Mouse (Mus musculus): ENCODE measurements at regions not wholly inside any gene's neighbourhood (a gene's known extent, or its start where the extent isn't known, plus 50 kb on each side); places are given as distances from the start of the nearest gene placed in this dataset.

DNA sequence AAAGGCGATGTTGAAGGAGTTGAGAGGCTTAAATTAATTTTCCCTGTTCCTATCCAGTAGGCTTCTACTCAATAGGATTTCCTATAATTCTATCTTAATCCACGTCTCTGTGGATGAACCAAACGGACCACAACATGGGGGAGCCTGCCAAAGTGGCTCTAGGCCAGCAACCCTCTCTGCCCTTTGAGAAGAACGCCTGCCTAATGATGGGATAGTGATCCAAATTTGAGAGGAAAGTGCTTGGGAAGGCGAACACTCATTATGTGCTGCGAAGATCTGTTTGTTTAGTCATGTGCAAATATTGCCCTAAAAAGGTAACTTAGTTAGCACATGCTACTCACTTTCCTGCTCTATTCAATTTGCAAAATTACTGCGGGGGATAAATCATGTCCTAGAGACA lies 702.5 kb upstream of the Adamts5 start:
- no peaks in the 10 kb centered on the region for H3K36me3 ChIP-seq (replicated peaks in 1 of 2; ENCODE audit: control insufficient read depth in 1 of 2, insufficient read depth in 1 of 2, low read length in 1 of 2)
- H3K4me3 ChIP-seq (replicated peaks in 1 of 3; ENCODE audit: low read depth in 2 of 3, low read length in 2 of 3, poor library complexity in 1 of 3): no peak overlapping the region
- in situ Hi-C loops (cut with MboI; ENCODE audit: low pct_ligation_motif_present, low pct_unique_long_range_greater_than_20kb, low sequenced_read_pairs) (no loop called here), dilution Hi-C loops (cut with MboI; ENCODE audit: extremely low pct_ligation_motif_present, extremely low pct_unique_long_range_greater_than_20kb, low sequenced_read_pairs) (no loop called here)
- H3K4me1 ChIP-seq (ENCODE audit: control insufficient read depth in 1 of 2, insufficient read depth in 2 of 2): no peaks in the 10 kb centered on the region
- H3K4me2 ChIP-seq (ENCODE audit: insufficient read depth, low read depth, poor library complexity, severe bottlenecking): no peak overlapping the region
- no peaks in the 10 kb centered on the region for H3K27me3 ChIP-seq (replicated peaks)
- no peak for TF ChIP-seq TCF12 (IDR thresholded peaks at IDR 0.05; ENCODE audit: low read depth, low read length)
- TF ChIP-seq ZC3H11A (IDR thresholded peaks at IDR 0.05; ENCODE audit: low read depth, low read length): no peak
- no peak for TF ChIP-seq RAD21 (IDR thresholded peaks at IDR 0.05; ENCODE audit: low read depth, low read length)
- no peak for TF ChIP-seq ZMIZ1 (IDR thresholded peaks at IDR 0.05; ENCODE audit: low read depth, low read length)
- TF ChIP-seq MAZ (IDR thresholded peaks at IDR 0.05; ENCODE audit: low read depth, low read length): no peak
- TF ChIP-seq EP300 (IDR thresholded peaks at IDR 0.05; ENCODE audit: low read length): no peak
- TF ChIP-seq PAX5 (IDR thresholded peaks at IDR 0.05; ENCODE audit: low read length): no peak
- TF ChIP-seq SIN3A (IDR thresholded peaks at IDR 0.05; ENCODE audit: low read length): no peak
- TF ChIP-seq ZNF384 (IDR thresholded peaks at IDR 0.05; ENCODE audit: low read depth, low read length): no peak
- TF ChIP-seq TBP (conservative IDR thresholded peaks at IDR 0.05; ENCODE audit: low read depth, low read length): no peak
- no peak for TF ChIP-seq MAFK (IDR thresholded peaks at IDR 0.05; ENCODE audit: insufficient replicate concordance, low read length)
- no peak for TF ChIP-seq POLR2A (IDR thresholded peaks at IDR 0.05; ENCODE audit: low read depth, low read length)
- no peak for TF ChIP-seq UBTF (IDR thresholded peaks at IDR 0.05; ENCODE audit: low read depth, low read length)
- no peak for TF ChIP-seq USF2 (conservative IDR thresholded peaks at IDR 0.05; ENCODE audit: low read depth, low read length)
- no peak for TF ChIP-seq CHD2 (IDR thresholded peaks at IDR 0.05; ENCODE audit: low read length)
- no peak for TF ChIP-seq ETS1 (conservative IDR thresholded peaks at IDR 0.05; ENCODE audit: low read depth, low read length)
- TF ChIP-seq POLR2AphosphoS2 (IDR thresholded peaks at IDR 0.05; ENCODE audit: low read depth, low read length): no peak
- no peak for TF ChIP-seq MAX (IDR thresholded peaks at IDR 0.05; ENCODE audit: low read length)
- TF ChIP-seq MEF2A (IDR thresholded peaks at IDR 0.05; ENCODE audit: borderline replicate concordance, low read depth, low read length): no peak
- no peaks in the 10 kb centered on the region for H3K79me2 ChIP-seq (replicated peaks; ENCODE audit: control insufficient read depth, extremely low read depth, insufficient read depth, poor library complexity, severe bottlenecking)
- H3K9me3 ChIP-seq (replicated peaks; ENCODE audit: low read length): no peaks in the 10 kb centered on the region
- H3K9ac ChIP-seq (ENCODE audit: insufficient read depth, low read depth): no peak overlapping the region
- no peak for DNase-seq (ENCODE audit: extremely low read depth)
- no peak overlapping the region for H3K27ac ChIP-seq (ENCODE audit: insufficient read depth, low read depth)

GRCm38 (mm10) chr16:86594992-86595391 lies 693.4 kb upstream of the Adamts5 start:
- dilution Hi-C loops (cut with MboI; ENCODE audit: extremely low pct_ligation_motif_present, extremely low pct_unique_long_range_greater_than_20kb, low sequenced_read_pairs) (no loop called here), in situ Hi-C loops (cut with MboI; ENCODE audit: low pct_ligation_motif_present, low pct_unique_long_range_greater_than_20kb, low sequenced_read_pairs) (no loop called here)
- no peak for DNase-seq (ENCODE audit: extremely low read depth)
- Histone ChIP-seq H3K79me2 (replicated peaks; ENCODE audit: control insufficient read depth, extremely low read depth, insufficient read depth, poor library complexity, severe bottlenecking) (no peaks in the 10 kb centered on the region), H3K9ac (ENCODE audit: insufficient read depth, low read depth) (no peak overlapping the region), H3K4me3 (replicated peaks in 1 of 3; ENCODE audit: low read depth in 2 of 3, low read length in 2 of 3, poor library complexity in 1 of 3) (no peak overlapping the region), H3K36me3 (replicated peaks in 1 of 2; ENCODE audit: control insufficient read depth in 1 of 2, insufficient read depth in 1 of 2, low read length in 1 of 2) (no peaks in the 10 kb centered on the region), H3K4me2 (ENCODE audit: insufficient read depth, low read depth, poor library complexity, severe bottlenecking) (no peak overlapping the region), H3K27me3 (replicated peaks) (no peaks in the 10 kb centered on the region), H3K27ac (ENCODE audit: insufficient read depth, low read depth) (no peak overlapping the region), H3K4me1 (ENCODE audit: control insufficient read depth in 1 of 2, insufficient read depth in 2 of 2) (no peaks in the 10 kb centered on the region), H3K9me3 (replicated peaks; ENCODE audit: low read length) (no peaks in the 10 kb centered on the region)
- TF ChIP-seq JUN (IDR thresholded peaks at IDR 0.05; ENCODE audit: insufficient read depth, low read depth, low read length) (no peak), MAFK (IDR thresholded peaks at IDR 0.05; ENCODE audit: insufficient replicate concordance, low read length) (no peak), MXI1 (IDR thresholded peaks at IDR 0.05; ENCODE audit: low read depth, low read length) (no peak), POLR2A (IDR thresholded peaks at IDR 0.05; ENCODE audit: low read depth, low read length) (no peak), TBP (conservative IDR thresholded peaks at IDR 0.05; ENCODE audit: low read depth, low read length) (no peak), SIN3A (IDR thresholded peaks at IDR 0.05; ENCODE audit: low read length) (no peak), MAX (IDR thresholded peaks at IDR 0.05; ENCODE audit: low read length) (no peak), MAZ (IDR thresholded peaks at IDR 0.05; ENCODE audit: low read depth, low read length) (no peak), EP300 (IDR thresholded peaks at IDR 0.05; ENCODE audit: low read length) (no peak), HCFC1 (IDR thresholded peaks at IDR 0.05; ENCODE audit: low read depth, low read length) (no peak), MYC (IDR thresholded peaks at IDR 0.05; ENCODE audit: low read depth, low read length) (no peak), MEF2A (IDR thresholded peaks at IDR 0.05; ENCODE audit: borderline replicate concordance, low read depth, low read length) (no peak), ZC3H11A (IDR thresholded peaks at IDR 0.05; ENCODE audit: low read depth, low read length) (no peak)

Measured in CH12.LX (cell line).